Mouse (Mus musculus): ENCODE measurements around the gene Samd8.

The Samd8 gene

GRCm38 (mm10) chr14:21750008-21750880 lies at the start of gene Samd8:
Gene Samd8, plus strand, starts transcription at chr14:21750531.
- DNase-seq (ENCODE audit: low spot score): peak; percentile 80

DNA sequence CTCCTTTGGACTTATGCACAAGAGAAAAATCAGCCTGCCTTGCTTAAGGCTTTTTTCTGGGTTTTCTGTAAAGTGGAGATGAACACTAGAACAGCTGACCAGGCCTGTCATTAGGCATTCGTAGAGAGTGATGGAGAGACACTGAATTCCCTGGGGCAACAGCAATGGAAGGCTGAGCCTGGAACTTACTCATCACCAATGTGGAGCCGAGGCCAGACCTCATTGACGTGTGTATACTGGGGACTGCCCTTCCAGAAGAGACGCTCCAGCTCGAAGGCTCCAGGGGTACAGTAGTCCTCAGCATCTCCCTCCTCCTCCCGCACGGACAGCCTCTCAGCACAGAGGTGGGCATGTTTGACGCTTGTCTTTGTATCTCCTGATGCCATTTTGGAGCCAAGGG lies 47.6 kb upstream of the Samd8 start:
- DNase-seq (ENCODE audit: low spot score): no peak

DNA sequence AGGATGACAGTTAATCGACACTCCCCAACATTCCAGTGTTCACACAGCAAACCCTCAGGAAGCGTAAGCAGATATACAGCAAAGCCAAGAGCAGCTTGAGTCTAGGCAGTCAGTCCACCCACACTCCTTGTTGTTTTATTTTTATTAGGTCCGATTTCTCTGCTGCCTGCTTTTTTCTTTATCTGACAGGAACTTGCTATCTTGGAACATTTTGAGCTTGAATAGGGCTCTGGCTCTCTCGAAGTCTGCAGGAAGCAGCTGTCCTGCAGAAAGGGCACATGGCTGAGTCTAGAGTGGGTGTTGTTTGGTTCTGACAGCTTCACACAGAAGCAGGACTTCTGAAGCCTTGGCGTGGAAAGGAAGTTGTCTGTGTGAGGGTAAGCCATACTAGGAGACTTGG lies 47.1 kb upstream of the Samd8 start:
- no peak for DNase-seq (ENCODE audit: low spot score)

GRCm38 (mm10) chr14:21705462-21705861 lies 44.9 kb upstream of the Samd8 start:
- no peak for DNase-seq (ENCODE audit: low spot score)

GRCm38 (mm10) chr14:21706759-21707571 lies 43.4 kb upstream of the Samd8 start:
- no peak for DNase-seq (ENCODE audit: low spot score)

GRCm38 (mm10) chr14:21709545-21709944 lies 40.8 kb upstream of the Samd8 start:
- DNase-seq (ENCODE audit: low spot score): no peak

GRCm38 (mm10) chr14:21711231-21711630 lies 39.1 kb upstream of the Samd8 start:
- DNase-seq (ENCODE audit: low spot score): no peak

DNA sequence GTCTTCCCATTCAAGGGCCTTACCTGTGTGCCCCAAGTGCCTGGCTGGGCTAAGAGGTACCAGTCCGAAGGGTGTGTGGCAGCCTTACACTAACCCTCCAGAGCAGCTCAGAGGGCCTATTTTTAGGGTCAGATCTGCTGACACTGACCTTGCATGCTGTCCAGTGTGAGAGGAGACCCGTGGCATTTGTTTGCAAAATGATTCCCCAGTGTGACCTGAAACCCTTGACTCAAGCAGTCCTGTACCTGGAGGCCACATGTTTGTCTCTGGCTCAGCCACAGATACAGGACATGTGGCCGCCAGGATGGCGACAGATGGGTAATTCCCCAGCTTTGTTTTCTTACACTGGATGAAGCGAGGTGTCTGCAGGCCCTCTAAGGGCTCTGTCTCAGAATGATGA lies 35.8 kb upstream of the Samd8 start, which contains the start of gene Dupd1:
TSS of gene Dupd1 (minus strand) at position 91 of the 400 bp plus-strand sequence.
- no peak for DNase-seq (ENCODE audit: low spot score)

GRCm38 (mm10) chr14:21719646-21720383 lies 30.5 kb upstream of the Samd8 start:
- DNase-seq (ENCODE audit: low spot score): no peak

GRCm38 (mm10) chr14:21720430-21721205 lies 29.7 kb upstream of the Samd8 start:
- no peak for DNase-seq (ENCODE audit: low spot score)

- DNase-seq (ENCODE audit: low spot score): no peak
These were observed 28.2 kb upstream of the Samd8 start for GRCm38 (mm10) chr14:21722021-21722698.

DNA sequence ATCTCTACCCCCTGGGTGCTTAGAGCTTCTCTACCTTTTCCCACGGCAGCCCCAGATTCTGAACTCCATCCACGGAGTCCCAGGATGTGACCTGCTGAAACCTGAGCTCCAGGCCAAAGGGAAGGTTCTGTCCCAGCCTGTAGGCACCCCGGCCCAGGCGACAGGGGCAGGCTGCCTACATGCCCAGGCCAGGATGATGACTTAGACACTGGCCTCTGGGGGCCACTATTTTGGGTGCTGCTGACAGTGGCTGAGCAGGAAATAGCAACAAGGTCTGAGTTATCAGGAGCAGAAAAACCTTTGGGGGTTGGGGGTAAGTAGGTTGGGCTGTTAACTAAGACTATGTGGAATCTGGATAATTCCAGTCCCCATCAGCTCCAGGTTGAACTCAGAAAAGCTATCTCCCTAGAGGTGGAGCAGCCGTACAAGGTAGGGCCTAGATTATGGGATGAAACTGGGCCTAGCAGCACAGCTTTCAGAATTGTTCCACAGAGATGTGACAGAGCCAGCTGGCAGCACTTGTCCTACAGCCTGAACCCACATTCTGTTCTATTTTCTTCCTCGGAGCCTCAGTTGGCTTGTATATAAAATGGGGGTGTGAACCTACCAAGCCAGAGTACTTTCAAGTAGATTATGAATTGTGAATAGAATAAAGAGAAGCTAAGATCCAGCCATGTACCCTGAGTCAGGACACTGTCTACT lies 21.1 kb upstream of the Samd8 start:
- DNase-seq (ENCODE audit: low spot score): no peak

DNA sequence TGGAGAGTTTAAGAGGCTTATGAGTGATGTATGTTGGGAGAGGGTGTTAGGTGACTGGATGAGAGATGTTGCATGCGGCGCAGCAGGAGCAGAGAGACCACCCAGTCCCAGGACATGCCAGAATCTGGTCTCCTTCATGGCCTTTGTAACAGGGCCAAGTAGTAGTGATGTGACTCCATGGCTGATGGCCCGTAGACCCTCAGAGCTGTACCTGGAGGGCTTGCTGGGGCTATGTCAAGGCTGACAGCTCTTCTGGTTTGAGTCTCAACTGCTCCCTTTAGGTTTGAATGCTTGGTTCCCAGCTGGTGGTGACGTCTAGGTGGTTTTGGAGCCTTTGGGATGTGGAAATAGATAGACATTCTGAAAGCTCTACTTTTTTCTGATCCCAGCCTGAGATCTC lies 20.4 kb upstream of the Samd8 start:
- no peak for DNase-seq (ENCODE audit: low spot score)

DNA sequence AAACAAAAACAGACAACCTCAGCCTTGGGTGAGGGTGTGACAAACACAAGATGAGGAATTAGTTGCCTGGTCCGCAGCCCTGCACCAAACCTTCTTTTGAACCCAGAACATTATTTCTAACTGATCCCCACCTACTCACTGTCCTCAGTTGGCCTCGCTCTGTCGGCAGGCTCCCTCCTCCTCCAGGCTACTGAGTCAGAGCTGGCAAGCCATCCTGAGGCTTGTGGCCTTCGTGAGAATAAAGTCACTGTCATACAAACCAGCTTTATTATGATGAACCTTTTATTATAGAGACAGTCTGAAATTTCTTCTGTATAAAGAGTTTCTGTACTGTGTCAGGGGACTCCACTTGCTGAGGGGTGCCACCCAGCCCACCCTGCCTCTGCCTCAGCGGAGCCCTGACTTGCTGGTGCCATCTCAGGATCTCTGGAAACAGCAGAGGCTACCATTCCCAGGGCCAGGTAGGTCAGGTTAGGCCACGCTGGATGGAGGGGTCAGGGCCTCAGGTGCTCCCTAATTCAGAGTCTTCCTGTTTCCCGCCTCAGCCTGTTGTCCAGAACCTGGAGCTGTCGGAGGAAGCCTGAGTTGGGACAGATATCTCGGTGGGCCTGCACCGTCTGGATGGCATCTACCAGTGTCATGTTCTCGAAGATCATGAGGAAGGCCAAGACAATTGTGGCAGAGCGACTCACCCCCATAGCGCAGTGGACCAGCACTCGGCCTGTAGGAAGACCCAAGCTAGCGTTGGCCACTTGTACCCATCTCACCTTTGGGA lies 17.0 kb upstream of the Samd8 start:
- DNase-seq (ENCODE audit: low spot score): no peak

DNA sequence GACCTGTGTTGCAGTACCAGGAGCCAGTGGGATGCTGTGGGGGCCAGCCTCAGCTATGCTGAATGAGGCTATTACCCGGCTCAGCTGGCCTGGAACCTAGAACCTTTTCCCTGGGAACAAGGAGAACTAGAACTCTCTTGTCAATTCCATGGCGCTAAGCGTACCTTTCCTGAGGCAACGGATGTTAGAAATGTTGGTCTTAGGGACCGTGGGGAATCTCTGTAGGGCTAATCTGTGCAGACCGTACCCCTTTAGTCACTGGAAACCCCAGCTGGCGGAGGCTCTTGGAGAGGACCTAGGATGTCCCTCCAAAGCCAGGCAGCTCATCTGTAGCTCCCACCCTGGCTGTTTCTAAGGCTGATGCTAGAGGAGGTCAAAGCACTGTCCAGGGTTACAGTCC lies 10.0 kb upstream of the Samd8 start:
- no peak for DNase-seq (ENCODE audit: low spot score)

DNA sequence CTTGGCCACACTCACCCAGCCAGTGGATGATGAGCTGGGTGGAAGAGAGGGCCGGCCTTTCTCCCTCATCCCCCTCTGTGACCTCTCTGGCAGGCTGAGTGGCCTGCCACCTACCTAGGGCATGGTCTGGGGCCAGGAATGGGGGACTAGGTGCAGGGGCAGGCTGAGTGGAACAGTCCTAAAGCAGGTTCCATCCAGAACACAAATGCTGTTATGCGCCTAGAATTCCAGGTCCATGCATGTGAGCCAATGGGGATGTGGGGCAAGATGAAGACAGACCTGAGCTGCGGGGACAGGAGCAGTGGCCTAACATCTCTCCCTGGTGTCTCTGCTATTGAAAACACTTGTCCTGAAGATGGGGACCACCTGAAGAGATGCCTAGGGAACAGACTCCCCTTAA lies 9.0 kb upstream of the Samd8 start:
- DNase-seq (ENCODE audit: low spot score): no peak

DNA sequence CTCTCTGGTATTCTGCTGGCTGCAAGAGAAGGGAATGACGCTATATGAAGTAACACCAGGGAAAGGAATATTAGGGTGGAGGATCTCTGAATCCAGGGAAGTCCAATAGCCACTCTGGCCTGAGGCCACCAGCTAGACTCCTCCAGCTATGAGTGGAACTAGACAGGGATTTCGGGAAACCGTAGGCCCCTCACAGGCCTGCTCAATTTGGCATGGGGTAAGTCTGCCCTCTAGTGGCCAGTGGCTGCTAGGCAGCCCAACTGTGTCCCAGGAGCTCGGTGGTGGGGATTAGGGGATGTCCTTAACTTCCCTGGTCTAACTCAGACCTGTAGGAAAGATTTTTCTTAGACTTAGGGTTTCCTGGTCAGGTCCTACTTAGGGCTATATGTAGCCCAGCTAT lies 8.5 kb upstream of the Samd8 start:
- peak; percentile 73 for DNase-seq (ENCODE audit: low spot score)

DNA sequence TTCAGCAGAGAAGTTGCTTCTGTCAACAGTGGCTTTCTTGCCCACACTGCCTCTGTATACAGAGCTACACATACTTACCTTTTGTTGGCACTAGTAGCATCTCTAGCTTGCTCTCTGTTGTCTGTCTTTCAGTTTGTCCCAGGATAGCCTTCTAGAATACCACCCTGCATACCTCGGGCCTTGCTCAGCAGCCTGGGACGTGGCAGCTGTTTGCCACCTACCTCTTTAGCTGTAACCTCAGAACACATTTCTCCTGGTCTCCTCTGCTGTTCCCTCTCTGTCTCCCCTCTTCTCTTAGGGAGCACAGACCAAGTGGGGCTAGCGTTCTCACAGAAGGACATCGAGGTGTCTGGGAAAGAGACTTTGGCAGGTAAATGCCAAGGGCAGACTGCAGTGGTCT lies 7.9 kb upstream of the Samd8 start:
- DNase-seq (ENCODE audit: low spot score): no peak

- DNase-seq (ENCODE audit: low spot score): no peak
These were observed 6.2 kb upstream of the Samd8 start for GRCm38 (mm10) chr14:21744169-21744568.

GRCm38 (mm10) chr14:21745149-21745548 lies 5.2 kb upstream of the Samd8 start:
- DNase-seq (ENCODE audit: low spot score): no peak
